Mouse (Mus musculus): ENCODE measurements around the gene Lin37. TPM values are rescaled to one million over a fixed set of nuclear protein-coding genes. Genes with fewer than 3 reads are reported as not detected.

Gene Lin37
- total and polyA plus RNA-seq, 3 experiments, result 13.7 to 20.0 (median 16.0) TPM

- H3K36me3 ChIP-seq (ENCODE audit: control insufficient read depth, insufficient read depth, low read length), result no peaks in the 10 kb centered on the region
- no peak for DNase-seq
Measured at GRCm38 (mm10) chr7:30526981-30527380, 32.7 kb downstream of the Lin37 start.

GRCm38 (mm10) chr7:30526399-30526798 is 33.2 kb downstream of the Lin37 start:
- no peak for TF ChIP-seq CTCF (IDR thresholded peaks at IDR 0.05)
- TF ChIP-seq POLR2A (IDR thresholded peaks at IDR 0.05; ENCODE audit: insufficient read depth, low read depth, low read length), result no peak
- no peak for TF ChIP-seq EP300 (IDR thresholded peaks at IDR 0.05; ENCODE audit: insufficient read depth, low read depth, low read length)
- intact Hi-C loops (cut with DNase I), result no loop called here
- WGBS, result 65% methylated on average over 17 of the region's 17 CpGs
- Histone ChIP-seq H3K4me3 (no peak overlapping the region), H3K27me3 (ENCODE audit: control insufficient read depth, insufficient read depth, low read length) (no peaks in the 10 kb centered on the region), H3K36me3 (ENCODE audit: control insufficient read depth, insufficient read depth, low read length) (no peaks in the 10 kb centered on the region), H3K79me2 (replicated peaks; ENCODE audit: control insufficient read depth, insufficient read depth, low read length) (no peaks in the 10 kb centered on the region), H3K9ac (ENCODE audit: low read depth, low read length) (no peak overlapping the region), H3K4me1 (ENCODE audit: control insufficient read depth, insufficient read depth, low read length) (no peaks in the 10 kb centered on the region), H3K27ac (no peak overlapping the region)
- DNase-seq, result no peak

More at GRCm38 (mm10) chr7:30526981-30527380, 32.7 kb downstream of the Lin37 start:
- no peak overlapping the region for H3K9ac ChIP-seq (ENCODE audit: low read depth, low read length)
- H3K79me2 ChIP-seq (replicated peaks; ENCODE audit: control insufficient read depth, insufficient read depth, low read length), result no peaks in the 10 kb centered on the region
- H3K4me1 ChIP-seq (ENCODE audit: control insufficient read depth, insufficient read depth, low read length), result no peaks in the 10 kb centered on the region
- TF ChIP-seq POLR2A (IDR thresholded peaks at IDR 0.05; ENCODE audit: insufficient read depth, low read depth, low read length), result no peak
- no peak for TF ChIP-seq CTCF (IDR thresholded peaks at IDR 0.05)
- TF ChIP-seq EP300 (IDR thresholded peaks at IDR 0.05; ENCODE audit: insufficient read depth, low read depth, low read length), result no peak
- intact Hi-C loops (cut with DNase I), result no loop called here
- H3K27ac ChIP-seq, result no peak overlapping the region
- H3K27me3 ChIP-seq (ENCODE audit: control insufficient read depth, insufficient read depth, low read length), result no peaks in the 10 kb centered on the region
- no peak overlapping the region for H3K4me3 ChIP-seq
- WGBS, result 94% methylated on average over 14 of the region's 14 CpGs

- Histone ChIP-seq H3K27ac (no peak overlapping the region), H3K4me1 (ENCODE audit: control insufficient read depth, insufficient read depth, low read length) (no peaks in the 10 kb centered on the region), H3K36me3 (ENCODE audit: control insufficient read depth, insufficient read depth, low read length) (no peaks in the 10 kb centered on the region), H3K79me2 (replicated peaks; ENCODE audit: control insufficient read depth, insufficient read depth, low read length) (no peaks in the 10 kb centered on the region), H3K27me3 (ENCODE audit: control insufficient read depth, insufficient read depth, low read length) (no peaks in the 10 kb centered on the region), H3K4me3 (no peak overlapping the region), H3K9ac (ENCODE audit: low read depth, low read length) (no peak overlapping the region)
- WGBS, result 60% methylated on average over 10 of the region's 10 CpGs
- intact Hi-C loops (cut with DNase I), result no loop called here
- DNase-seq, result no peak
- TF ChIP-seq POLR2A (IDR thresholded peaks at IDR 0.05; ENCODE audit: insufficient read depth, low read depth, low read length), result no peak
- no peak for TF ChIP-seq CTCF (IDR thresholded peaks at IDR 0.05)
- TF ChIP-seq EP300 (IDR thresholded peaks at IDR 0.05; ENCODE audit: insufficient read depth, low read depth, low read length), result no peak
Measured at GRCm38 (mm10) chr7:30525954-30526353, 33.7 kb downstream of the Lin37 start.

- Histone ChIP-seq H3K79me2 (replicated peaks; ENCODE audit: control insufficient read depth, insufficient read depth, low read length) (no peaks in the 10 kb centered on the region), H3K36me3 (ENCODE audit: control insufficient read depth, insufficient read depth, low read length) (no peaks in the 10 kb centered on the region), H3K27ac (no peak overlapping the region), H3K9ac (ENCODE audit: low read depth, low read length) (no peak overlapping the region), H3K4me3 (no peak overlapping the region), H3K4me1 (ENCODE audit: control insufficient read depth, insufficient read depth, low read length) (no peaks in the 10 kb centered on the region), H3K27me3 (ENCODE audit: control insufficient read depth, insufficient read depth, low read length) (no peaks in the 10 kb centered on the region)
- WGBS, result 73% methylated on average over 6 of the region's 6 CpGs
- intact Hi-C loops (cut with DNase I), result no loop called here
- TF ChIP-seq POLR2A (IDR thresholded peaks at IDR 0.05; ENCODE audit: insufficient read depth, low read depth, low read length) (no peak), EP300 (IDR thresholded peaks at IDR 0.05; ENCODE audit: insufficient read depth, low read depth, low read length) (no peak), CTCF (IDR thresholded peaks at IDR 0.05) (no peak)
- no peak for DNase-seq
Measured at GRCm38 (mm10) chr7:30524487-30524886, 35.2 kb downstream of the Lin37 start.

DNA sequence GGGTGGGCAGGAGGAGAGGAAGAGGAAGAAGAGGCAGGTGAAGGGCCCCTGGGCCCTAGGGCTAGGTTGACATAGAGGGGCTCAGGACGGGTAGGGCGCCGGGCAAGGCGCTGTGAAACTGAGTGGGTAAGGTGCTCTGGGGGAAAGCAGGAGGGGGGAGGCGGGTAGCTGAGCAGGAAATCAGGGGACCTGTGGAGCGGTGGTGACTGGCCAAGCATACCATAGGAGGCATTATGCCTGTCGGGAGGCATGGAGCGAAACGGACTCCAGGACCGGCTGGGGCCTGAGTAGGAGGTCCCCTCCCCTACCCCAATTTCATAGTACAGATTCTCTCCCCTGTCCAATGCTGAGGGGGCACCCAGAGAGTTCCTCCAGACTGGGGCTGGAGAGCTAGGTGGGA is 36.8 kb downstream of the Lin37 start:
- Histone ChIP-seq H3K4me3 (no peak overlapping the region), H3K36me3 (ENCODE audit: control insufficient read depth, insufficient read depth, low read length) (no peaks in the 10 kb centered on the region), H3K4me1 (ENCODE audit: control insufficient read depth, insufficient read depth, low read length) (no peaks in the 10 kb centered on the region), H3K79me2 (replicated peaks; ENCODE audit: control insufficient read depth, insufficient read depth, low read length) (no peaks in the 10 kb centered on the region), H3K27ac (no peak overlapping the region), H3K9ac (ENCODE audit: low read depth, low read length) (no peak overlapping the region), H3K27me3 (ENCODE audit: control insufficient read depth, insufficient read depth, low read length) (no peaks in the 10 kb centered on the region)
- intact Hi-C loops (cut with DNase I), result no loop called here
- TF ChIP-seq EP300 (IDR thresholded peaks at IDR 0.05; ENCODE audit: insufficient read depth, low read depth, low read length) (no peak), CTCF (IDR thresholded peaks at IDR 0.05) (no peak), POLR2A (IDR thresholded peaks at IDR 0.05; ENCODE audit: insufficient read depth, low read depth, low read length) (no peak)
- DNase-seq, result no peak
- WGBS, result 93% methylated on average over 10 of the region's 10 CpGs

- intact Hi-C loops (cut with DNase I), result no loop called here
- TF ChIP-seq POLR2A (IDR thresholded peaks at IDR 0.05; ENCODE audit: insufficient read depth, low read depth, low read length) (no peak), EP300 (IDR thresholded peaks at IDR 0.05; ENCODE audit: insufficient read depth, low read depth, low read length) (no peak), CTCF (IDR thresholded peaks at IDR 0.05) (no peak)
- Histone ChIP-seq H3K9ac (ENCODE audit: low read depth, low read length) (no peak overlapping the region), H3K27me3 (ENCODE audit: control insufficient read depth, insufficient read depth, low read length) (no peaks in the 10 kb centered on the region), H3K79me2 (replicated peaks; ENCODE audit: control insufficient read depth, insufficient read depth, low read length) (no peaks in the 10 kb centered on the region), H3K36me3 (ENCODE audit: control insufficient read depth, insufficient read depth, low read length) (no peaks in the 10 kb centered on the region), H3K27ac (no peak overlapping the region), H3K4me1 (ENCODE audit: control insufficient read depth, insufficient read depth, low read length) (no peaks in the 10 kb centered on the region), H3K4me3 (no peak overlapping the region)
- 73% methylated on average over 5 of the region's 5 CpGs for WGBS
- no peak for DNase-seq
Measured at GRCm38 (mm10) chr7:30520856-30521255, 38.8 kb downstream of the Lin37 start.
